Mouse (Mus musculus) testis, postnatal 10 days (tissue): Measurements from ENCODE around the gene Pgam5.

Experiments used
- DNase-seq: peaks from one replicate; pipeline ENCODE4 v3.0.0; 2021; ENCODE audit warnings: low spot score

Pgam5 gene

GRCm38 (mm10) chr5:110230401-110230779 is 39.3 kb downstream of the Pgam5 start:
- DNase-seq, result no peak

GRCm38 (mm10) chr5:110227336-110227883 is 42.3 kb downstream of the Pgam5 start:
- no peak for DNase-seq

GRCm38 (mm10) chr5:110225056-110225455 is 44.7 kb downstream of the Pgam5 start:
- no peak for DNase-seq

GRCm38 (mm10) chr5:110222757-110223156 is 47.0 kb downstream of the Pgam5 start:
- DNase-seq, result no peak

- no peak for DNase-seq
Observed at GRCm38 (mm10) chr5:110220331-110220730, 49.4 kb downstream of the Pgam5 start.

GRCm38 (mm10) chr5:110216780-110217179 is 52.9 kb downstream of the Pgam5 start:
- no peak for DNase-seq

GRCm38 (mm10) chr5:110211312-110211711 is 58.4 kb downstream of the Pgam5 start:
- DNase-seq, result no peak
